Mouse (Mus musculus) embryonic facial prominence, embryonic 15.5 days (tissue): ENCODE results near the gene Gm49450. TPM values are rescaled to one million over a fixed set of nuclear protein-coding genes. Genes with fewer than 3 reads are reported as not detected.
"Not testable (repeated sequence)": the region's sequence is repeated elsewhere in the genome, so short reads cannot be mapped to it uniquely, and the experiment has no call there.

ENCODE experiments used
- ATAC-seq: fragments of 200-750 bp; cut with Nextera tagmentation; 2 replicates; pipeline ENCODE4 v1.8.0; 2017; ENCODE audit warnings: low read depth, moderate TSS enrichment; ENCODE audit not compliant: insufficient number of reproducible peaks, low FRiP score, low TSS enrichment
- H3K27ac ChIP-seq: fragments of 300-500 bp; sonication (generic); replicated peaks from 2 replicates; pipeline ENCODE4 v1.5.1; 2015; ENCODE audit warnings: mild to moderate bottlenecking, inconsistent platforms
- H3K27me3 ChIP-seq: fragments of 300-500 bp; sonication (generic); 2 replicates; pipeline ENCODE4 v1.6.1; 2015; ENCODE audit warnings: inconsistent platforms
- H3K36me3 ChIP-seq: fragments of 300-500 bp; sonication (generic); 2 replicates; pipeline ENCODE4 v1.6.1; 2015; ENCODE audit warnings: mild to moderate bottlenecking, inconsistent platforms
- H3K4me1 ChIP-seq: fragments of 300-500 bp; sonication (generic); 2 replicates; pipeline ENCODE4 v1.6.1; 2015; ENCODE audit warnings: inconsistent platforms
- H3K4me2 ChIP-seq: fragments of 300-500 bp; sonication (generic); replicated peaks from 2 replicates; pipeline ENCODE4 v1.6.1; 2015; ENCODE audit warnings: mild to moderate bottlenecking, inconsistent platforms
- H3K4me3 ChIP-seq: fragments of 300-500 bp; sonication (generic); replicated peaks from 2 replicates; pipeline ENCODE4 v1.5.1; 2015; ENCODE audit warnings: mild to moderate bottlenecking, inconsistent platforms
- H3K9ac ChIP-seq: fragments of 300-500 bp; sonication (generic); 2 replicates; pipeline ENCODE4 v1.6.1; 2015; ENCODE audit warnings: inconsistent platforms
- H3K9me3 ChIP-seq: fragments of 300-500 bp; sonication (generic); replicated peaks from 2 replicates; pipeline ENCODE4 v1.6.1; 2016; ENCODE audit warnings: inconsistent platforms
- WGBS: fragments of 180-500 bp; shearing (Covaris S2); methylation state at CpG from one replicate; pipeline ENCODE4 v1.1.7; 2015; 5-methylcytosine and 5-hydroxymethylcytosine counted together
- polyA plus RNA-seq: library from polyadenylated mRNA; unstranded; fragments of >200 nt; fragmentation: Nextera tagmentation; extraction: Ambion mirVana; gene quantifications from 2 replicates; pipeline ENCODE4 v1.2.1, GENCODE M21; 2015

The Gm49450 gene
- polyA plus RNA-seq, 1 experiment from 2014 or later: not detected

DNA sequence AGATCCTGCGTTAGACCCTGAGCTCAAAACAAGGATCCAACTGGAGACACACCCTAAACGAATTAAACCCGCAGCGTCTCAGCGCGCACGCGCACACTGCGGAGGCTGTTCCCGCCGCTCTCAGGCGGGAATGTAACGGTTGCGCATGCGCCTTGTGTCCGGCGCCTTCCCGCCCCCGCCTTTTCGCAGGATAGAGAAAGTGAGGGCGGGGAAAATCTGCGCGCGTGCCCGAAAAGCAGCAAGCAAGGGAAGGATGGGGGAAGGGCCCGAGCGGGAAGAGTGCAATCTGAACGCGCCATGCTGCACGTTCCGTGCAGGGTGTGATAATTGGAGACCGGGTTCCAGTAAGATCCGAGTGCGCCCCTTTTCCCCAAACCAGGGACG lies 19.5 kb downstream of the Gm49450 start:
- Histone ChIP-seq H3K36me3 (peaks cover 14% of the 10 kb centered on the region; the same call in 1 of the 2 replicates), H3K4me1 (peaks cover 23% of the 10 kb centered on the region), H3K9me3 (no peaks in the 10 kb centered on the region), H3K4me2 (peak overlapping the region; percentile 90), H3K4me3 (peak overlapping the region; percentile 84), H3K9ac (peak overlapping the region; percentile 90), H3K27me3 (no peaks in the 10 kb centered on the region), H3K27ac (peak overlapping the region; percentile 100)
- WGBS: under 1% methylated on average over 35 of the region's 35 CpGs
- peak; percentile 82 for ATAC-seq

DNA sequence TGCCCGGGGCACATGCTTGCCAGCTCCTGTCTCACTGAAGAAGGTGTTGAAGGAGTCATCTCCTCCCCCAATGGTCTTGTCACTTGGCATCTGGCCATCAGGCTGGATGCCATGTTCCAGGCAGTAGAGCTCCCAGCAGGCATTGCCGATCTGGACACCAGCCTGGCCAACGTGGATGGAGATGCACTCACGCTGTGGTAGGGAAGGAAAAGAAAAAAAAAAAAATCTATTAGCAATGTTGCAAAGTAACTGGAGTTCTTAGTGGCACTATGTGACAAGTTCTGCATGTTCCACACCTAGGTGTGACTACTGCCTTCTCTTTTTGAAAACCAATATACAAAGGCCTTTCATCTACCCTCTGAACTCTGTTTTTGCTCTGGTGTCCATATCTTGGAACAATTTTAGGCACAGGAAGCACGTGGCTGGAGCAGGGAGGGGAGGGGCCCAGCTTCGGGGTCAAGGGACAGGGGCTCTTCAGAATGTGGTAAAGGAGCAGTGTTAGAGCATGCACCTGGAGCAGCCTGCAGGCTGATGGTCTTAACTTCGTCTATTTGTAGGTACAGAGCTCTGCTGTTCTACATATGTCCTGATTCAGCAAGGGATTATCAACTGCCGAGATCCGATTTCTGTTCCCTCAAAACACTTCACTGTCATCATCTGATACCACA lies 20.2 kb downstream of the Gm49450 start:
- not testable (repeated sequence) for H3K27me3 ChIP-seq, ATAC-seq, H3K9me3 ChIP-seq
- Histone ChIP-seq H3K27ac (peak overlapping the region; percentile 100), H3K4me3 (peak overlapping the region; percentile 84), H3K36me3 (peaks cover 14% of the 10 kb centered on the region; the same call in 1 of the 2 replicates), H3K4me1 (peaks cover 27% of the 10 kb centered on the region), H3K4me2 (peak overlapping the region; percentile 90), H3K9ac (peak overlapping the region; percentile 90)
- WGBS: 6% methylated on average over 8 of the region's 9 CpGs

DNA sequence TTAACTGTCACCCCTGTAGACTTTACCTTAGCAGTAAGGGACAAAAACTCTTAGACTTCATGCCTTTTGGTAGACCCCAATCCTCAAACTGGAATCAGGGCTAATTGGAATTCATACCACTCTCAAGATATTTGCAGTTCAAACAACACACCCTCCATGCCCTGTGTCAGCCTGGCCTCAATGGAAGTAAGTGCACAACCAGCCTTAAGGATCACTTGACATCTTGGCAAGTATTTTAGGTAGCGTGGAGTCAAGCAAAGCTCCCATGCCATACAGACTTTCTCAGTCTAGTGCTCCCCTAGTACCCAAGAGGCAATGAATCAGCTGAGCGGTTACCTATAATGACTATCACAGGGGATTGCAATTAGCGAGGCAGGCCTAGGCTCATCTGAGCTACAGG lies 22.4 kb downstream of the Gm49450 start:
- Histone ChIP-seq H3K27me3 (no peaks in the 10 kb centered on the region), H3K36me3 (peaks cover 14% of the 10 kb centered on the region; the same call in 1 of the 2 replicates), H3K4me2 (no peak overlapping the region), H3K9me3 (no peaks in the 10 kb centered on the region), H3K9ac (no peak overlapping the region), H3K4me1 (peaks cover 27% of the 10 kb centered on the region), H3K27ac (0 out of 2 replicates have a peak overlapping the region, but pooled peaks have one; percentile 39), H3K4me3 (no peak overlapping the region)
- ATAC-seq: no peak
- 69% methylated on average over 3 of the region's 3 CpGs for WGBS

DNA sequence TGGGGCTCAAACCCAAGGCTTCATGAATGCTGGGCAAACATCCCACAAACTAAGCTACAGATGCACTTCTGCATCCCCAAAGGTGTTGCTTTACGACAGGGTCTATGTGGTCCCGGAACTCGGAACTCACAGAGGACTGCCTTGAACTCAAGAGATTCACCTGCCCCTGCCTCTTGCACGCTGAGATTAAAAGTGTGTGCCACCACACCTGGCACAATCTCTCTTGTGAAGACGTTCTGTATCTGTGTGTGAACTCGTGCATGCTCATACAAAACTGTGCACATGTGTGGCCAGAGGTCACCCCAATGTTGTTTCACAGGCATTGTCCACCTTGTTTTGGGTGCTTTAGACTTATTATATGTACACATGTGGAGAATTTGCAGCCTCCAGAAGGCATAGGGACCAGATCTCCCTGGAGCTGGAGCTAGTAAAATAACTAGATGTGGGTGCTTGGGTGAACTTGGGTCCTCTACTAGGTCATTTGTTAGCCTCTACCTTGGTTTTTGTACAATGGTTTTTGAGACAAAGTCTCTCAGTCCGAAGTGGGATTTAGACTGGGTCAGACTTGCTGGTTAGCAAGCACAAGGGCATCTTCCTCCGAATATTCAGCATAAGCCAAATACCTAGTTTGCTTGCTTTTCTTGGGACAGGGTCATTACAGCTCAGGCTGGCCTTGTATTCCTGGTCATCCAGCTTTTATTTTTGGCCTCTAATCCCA lies 23.2 kb downstream of the Gm49450 start:
- H3K9ac ChIP-seq: no peak overlapping the region
- H3K4me1 ChIP-seq: peaks cover 19% of the 10 kb centered on the region
- H3K4me2 ChIP-seq: no peak overlapping the region
- H3K27ac ChIP-seq: no peak overlapping the region
- ATAC-seq: no peak
- H3K36me3 ChIP-seq: peaks cover 14% of the 10 kb centered on the region; the same call in 1 of the 2 replicates
- H3K9me3 ChIP-seq: no peaks in the 10 kb centered on the region
- 45% methylated on average over 8 of the region's 8 CpGs for WGBS
- H3K4me3 ChIP-seq: no peak overlapping the region
- no peaks in the 10 kb centered on the region for H3K27me3 ChIP-seq

DNA sequence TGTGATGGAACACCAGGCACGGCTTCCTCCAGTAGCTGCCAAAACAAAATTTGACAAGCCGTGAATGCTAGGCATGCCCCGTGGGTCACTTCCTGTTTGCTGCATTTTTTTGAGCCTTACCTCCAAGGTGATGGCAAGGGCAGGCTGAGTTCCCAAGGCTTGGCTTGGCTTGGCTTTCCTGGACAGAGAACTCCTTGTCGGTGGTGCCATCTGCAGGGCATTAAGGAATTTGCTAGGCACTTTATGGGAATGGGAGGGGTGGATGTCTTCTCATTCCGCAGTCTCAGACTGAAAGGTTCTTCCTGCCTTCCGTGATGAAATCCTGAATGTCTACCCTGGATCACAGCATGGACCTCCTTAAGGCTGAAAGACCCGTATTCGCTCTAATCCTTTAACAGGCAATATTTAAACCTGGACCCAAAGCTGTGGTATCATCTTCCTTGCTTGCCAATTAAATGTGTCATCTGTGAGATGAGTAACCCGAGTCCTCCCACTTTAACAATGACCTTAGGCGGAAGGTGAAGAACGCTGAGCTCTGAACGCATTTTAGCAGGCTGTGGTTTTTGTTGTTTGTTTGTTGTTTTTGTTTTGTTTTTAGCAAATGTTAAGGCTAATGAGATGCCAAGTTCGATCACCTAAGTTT lies 24.6 kb downstream of the Gm49450 start:
- Histone ChIP-seq H3K27me3 (no peaks in the 10 kb centered on the region), H3K27ac (peak overlapping the region; percentile 55; the same call in 1 of the 2 replicates), H3K4me2 (no peak overlapping the region), H3K4me3 (no peak overlapping the region), H3K36me3 (peaks cover 14% of the 10 kb centered on the region; the same call in 1 of the 2 replicates), H3K9ac (no peak overlapping the region), H3K4me1 (peaks cover 18% of the 10 kb centered on the region), H3K9me3 (no peaks in the 10 kb centered on the region)
- ATAC-seq: no peak
- WGBS: 9% methylated on average over 13 of the region's 13 CpGs

DNA sequence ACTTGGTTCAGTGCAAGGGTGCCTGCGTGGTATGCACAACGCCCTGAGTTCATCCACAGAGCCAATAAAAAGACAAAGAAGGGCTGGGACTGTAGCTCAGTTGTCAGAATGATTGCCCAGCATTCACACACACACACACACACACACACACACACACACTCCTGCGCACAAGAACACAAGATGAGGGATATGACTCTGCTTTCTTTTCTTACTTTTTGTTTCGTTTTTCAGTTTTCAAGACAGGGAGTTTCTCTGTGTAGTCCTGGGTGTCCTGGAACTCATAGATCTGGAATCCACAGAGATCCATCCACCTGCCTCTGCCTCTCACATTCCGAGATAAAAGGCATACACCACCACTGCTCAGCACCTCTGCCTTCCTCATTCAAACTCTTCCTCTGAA lies 25.8 kb downstream of the Gm49450 start:
- Histone ChIP-seq H3K4me3 (no peak overlapping the region), H3K9me3 (no peaks in the 10 kb centered on the region), H3K36me3 (peaks cover 14% of the 10 kb centered on the region; the same call in 1 of the 2 replicates), H3K27me3 (no peaks in the 10 kb centered on the region), H3K4me2 (no peak overlapping the region), H3K27ac (no peak overlapping the region), H3K9ac (no peak overlapping the region), H3K4me1 (peaks cover 13% of the 10 kb centered on the region)
- no peak for ATAC-seq
- WGBS: 77% methylated on average over 5 of the region's 5 CpGs

DNA sequence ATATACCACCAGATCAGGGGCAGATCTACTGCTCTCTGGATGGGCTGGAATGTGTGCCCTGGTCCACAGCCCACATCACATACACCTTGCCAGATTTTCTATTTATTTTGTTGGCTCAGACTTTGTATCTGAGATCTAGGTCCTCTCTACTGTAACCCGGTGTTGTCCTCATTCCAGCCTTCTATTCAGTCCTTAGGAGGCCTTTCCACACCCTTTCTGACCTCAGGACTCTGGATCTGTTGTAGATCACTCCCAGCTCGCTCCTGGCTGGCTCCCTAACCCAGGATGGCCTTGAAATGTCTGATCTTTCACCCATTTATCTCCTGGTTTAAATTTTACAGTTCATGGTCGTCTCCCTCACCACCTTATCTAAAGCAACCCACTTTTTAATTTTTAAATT lies 28.7 kb downstream of the Gm49450 start:
- Histone ChIP-seq H3K27ac (no peak overlapping the region), H3K9ac (no peak overlapping the region), H3K4me2 (no peak overlapping the region), H3K36me3 (no peaks in the 10 kb centered on the region), H3K4me3 (no peak overlapping the region), H3K27me3 (no peaks in the 10 kb centered on the region), H3K9me3 (no peaks in the 10 kb centered on the region), H3K4me1 (peaks cover 9% of the 10 kb centered on the region)
- WGBS: 86% methylated on average over 3 of the region's 3 CpGs
- ATAC-seq: no peak

DNA sequence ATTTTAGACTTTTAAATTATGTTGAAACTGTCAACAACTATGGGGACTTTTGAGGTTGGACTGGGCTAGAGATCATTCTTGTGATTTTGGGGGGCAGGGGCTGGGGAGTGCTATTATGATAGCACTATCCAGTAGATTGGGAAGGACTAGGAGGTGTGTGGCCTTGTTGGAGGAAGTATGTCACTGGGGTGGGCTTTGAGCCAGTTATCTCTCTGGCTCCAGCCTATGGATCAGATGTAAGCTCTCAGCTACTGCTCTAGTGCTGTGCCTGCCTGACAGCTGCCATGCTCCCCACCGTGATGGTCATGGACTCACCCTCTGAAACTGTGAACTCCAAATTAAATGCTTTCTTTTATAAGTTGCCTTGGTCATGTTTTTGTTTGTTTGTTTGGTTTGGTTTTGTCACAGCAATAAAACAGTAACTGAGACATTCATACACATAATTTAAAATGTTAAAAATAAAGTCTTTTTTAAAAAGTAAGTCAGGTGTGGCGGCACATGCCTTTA lies 30.3 kb downstream of the Gm49450 start:
- Histone ChIP-seq H3K4me2 (no peak overlapping the region), H3K27ac (no peak overlapping the region), H3K27me3 (no peaks in the 10 kb centered on the region), H3K4me1 (peaks cover 7% of the 10 kb centered on the region; the same call in 1 of the 2 replicates), H3K36me3 (no peaks in the 10 kb centered on the region), H3K4me3 (no peak overlapping the region), H3K9ac (no peak overlapping the region), H3K9me3 (no peaks in the 10 kb centered on the region)
- ATAC-seq: no peak
- WGBS: 87% methylated on average over 2 of the region's 2 CpGs

DNA sequence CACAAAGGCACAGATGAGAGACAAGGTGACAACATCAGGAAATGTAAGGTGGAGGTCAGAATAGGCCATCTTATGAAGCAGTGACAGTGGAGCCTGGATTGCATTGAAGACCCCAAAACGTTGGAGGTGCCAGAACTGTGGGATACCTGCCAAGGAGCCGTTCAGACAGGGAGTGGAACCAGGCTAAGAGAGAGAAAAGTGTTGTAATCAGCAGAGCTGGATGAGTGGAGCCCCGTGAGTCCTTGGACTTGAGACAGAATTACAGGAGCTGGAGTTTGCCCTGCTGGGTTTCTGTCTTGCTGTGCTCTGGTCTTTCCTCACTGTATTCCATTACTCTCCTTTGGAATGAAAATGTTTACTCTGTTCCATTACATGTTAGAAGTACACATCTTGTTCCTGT lies 30.8 kb downstream of the Gm49450 start:
- Histone ChIP-seq H3K9me3 (no peaks in the 10 kb centered on the region), H3K9ac (no peak overlapping the region), H3K4me1 (peaks cover 7% of the 10 kb centered on the region; the same call in 1 of the 2 replicates), H3K4me2 (no peak overlapping the region), H3K36me3 (no peaks in the 10 kb centered on the region), H3K27ac (no peak overlapping the region), H3K27me3 (no peaks in the 10 kb centered on the region), H3K4me3 (no peak overlapping the region)
- 54% methylated on average over 3 of the region's 3 CpGs for WGBS
- no peak for ATAC-seq

DNA sequence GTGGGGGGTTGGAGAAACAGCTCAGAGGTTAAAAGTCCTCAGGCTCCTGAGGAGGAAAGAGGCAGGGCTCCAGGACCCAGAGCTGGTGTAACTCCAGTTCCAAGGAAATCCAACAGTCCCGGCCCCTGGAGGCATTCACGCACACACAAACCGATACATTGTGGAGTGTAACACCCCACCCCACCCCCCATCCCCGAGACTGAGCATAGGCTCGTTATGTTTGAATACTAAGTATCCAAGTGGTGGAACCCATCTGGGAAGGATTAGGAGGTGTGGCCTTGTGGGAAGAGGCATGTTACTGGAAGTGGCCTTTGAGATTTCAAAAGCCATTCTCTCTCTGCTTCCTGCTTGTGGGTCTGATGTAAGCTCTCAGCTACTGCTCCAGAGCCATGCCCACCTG lies 31.8 kb downstream of the Gm49450 start:
- no peak overlapping the region for H3K27ac ChIP-seq
- H3K9me3 ChIP-seq: no peaks in the 10 kb centered on the region
- no peaks in the 10 kb centered on the region for H3K27me3 ChIP-seq
- H3K36me3 ChIP-seq: no peaks in the 10 kb centered on the region
- no peak overlapping the region for H3K4me3 ChIP-seq
- H3K4me1 ChIP-seq: peaks cover 13% of the 10 kb centered on the region
- H3K9ac ChIP-seq: no peak overlapping the region
- no peak overlapping the region for H3K4me2 ChIP-seq
- 67% methylated on average over 5 of the region's 5 CpGs for WGBS
- ATAC-seq: no peak

DNA sequence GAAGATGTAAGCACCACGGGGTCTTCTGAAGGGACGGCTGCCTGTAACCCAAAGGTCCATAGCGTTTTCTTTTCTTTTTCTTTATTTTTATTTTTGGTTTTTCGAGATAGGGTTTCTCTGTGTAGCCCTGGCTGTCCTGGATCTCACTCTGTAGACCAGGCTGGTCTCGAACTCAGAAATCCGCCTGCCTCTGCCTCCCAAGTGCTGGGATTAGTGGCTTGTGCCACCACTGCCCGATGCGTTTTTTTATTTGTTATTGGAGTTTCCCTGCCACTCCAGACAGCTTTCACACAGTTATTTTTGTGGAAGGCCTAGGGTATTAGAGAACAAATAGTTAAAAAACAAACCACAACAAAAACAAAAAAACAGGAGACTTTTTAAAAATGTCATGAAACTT lies 34.9 kb downstream of the Gm49450 start:
- peak overlapping the region; percentile 74 for H3K4me2 ChIP-seq
- not testable (repeated sequence) for ATAC-seq, H3K36me3 ChIP-seq, H3K9me3 ChIP-seq, H3K27me3 ChIP-seq
- peaks cover 26% of the 10 kb centered on the region for H3K4me1 ChIP-seq
- WGBS: 25% methylated on average over 8 of the region's 8 CpGs
- peak overlapping the region; percentile 86 for H3K27ac ChIP-seq
- peak overlapping the region; percentile 89 for H3K4me3 ChIP-seq
- H3K9ac ChIP-seq: peak overlapping the region; percentile 39
